Mouse (Mus musculus) neural tube, embryonic 11.5 days (tissue): Measurements from ENCODE around the gene Ptprm. TPM values are rescaled to one million over a fixed set of nuclear protein-coding genes. Genes with fewer than 3 reads are reported as not detected.
"Not testable (repeated sequence)": the region's sequence is repeated elsewhere in the genome, so short reads cannot be mapped to it uniquely, and the experiment has no call there.

Experiments
- ATAC-seq: fragments of 200-750 bp; cut with Nextera tagmentation; 2 replicates; pipeline ENCODE4 v1.8.0; 2017; ENCODE audit warnings: moderate number of reproducible peaks, mild to moderate bottlenecking, moderate TSS enrichment, moderate library complexity; ENCODE audit not compliant: insufficient read depth, low FRiP score, low TSS enrichment
- DNase-seq: peaks from one replicate; pipeline ENCODE4 v3.0.0-alpha.2; 2015; ENCODE audit warnings: low spot score
- H3K27ac ChIP-seq: fragments of 300-500 bp; sonication (generic); 2 replicates; pipeline ENCODE4 v1.5.1; 2014; ENCODE audit warnings: low read depth, mild to moderate bottlenecking, low read length
- H3K27me3 ChIP-seq: fragments of 300-500 bp; sonication (generic); 2 replicates; pipeline ENCODE4 v1.6.1; 2014; ENCODE audit warnings: mild to moderate bottlenecking, low read length, mixed read lengths; ENCODE audit not compliant: control insufficient read depth, insufficient read depth
- H3K36me3 ChIP-seq: fragments of 300-500 bp; sonication (generic); 2 replicates; pipeline ENCODE4 v1.6.1; 2014; ENCODE audit warnings: mild to moderate bottlenecking, low read length, moderate library complexity, mixed read lengths; ENCODE audit not compliant: control insufficient read depth, insufficient read depth
- H3K4me1 ChIP-seq: fragments of 300-500 bp; sonication (generic); 2 replicates; pipeline ENCODE4 v1.6.1; 2014; ENCODE audit warnings: low read length, mixed read lengths; ENCODE audit not compliant: control insufficient read depth, insufficient read depth
- H3K4me2 ChIP-seq: fragments of 300-500 bp; sonication (generic); 2 replicates; pipeline ENCODE4 v1.6.1; 2014; ENCODE audit warnings: low read depth, mild to moderate bottlenecking, moderate library complexity
- H3K4me3 ChIP-seq: fragments of 300-500 bp; sonication (generic); 2 replicates; pipeline ENCODE4 v1.5.1; 2014; ENCODE audit warnings: low read depth, low read length
- H3K9ac ChIP-seq: fragments of 300-500 bp; sonication (generic); 2 replicates; pipeline ENCODE4 v1.6.1; 2014; ENCODE audit warnings: mild to moderate bottlenecking, low read length
- H3K9me3 ChIP-seq: fragments of 300-500 bp; sonication (generic); 2 replicates; pipeline ENCODE4 v1.6.1; 2016; ENCODE audit warnings: low read length; ENCODE audit not compliant: control insufficient read depth
- WGBS: fragments of 180-500 bp; shearing (Covaris S2); extraction: QIAGEN DNeasy Blood & Tissue Kit; methylation state at CpG from one replicate; pipeline ENCODE4 v1.1.7; 2014; 5-methylcytosine and 5-hydroxymethylcytosine counted together
- polyA plus RNA-seq: library from polyadenylated mRNA; unstranded; fragments of >200 nt; fragmentation: Nextera tagmentation; extraction: Ambion mirVana; gene quantifications from 2 replicates; pipeline ENCODE4 v1.2.1, GENCODE M21; 2014

The Ptprm gene
- polyA plus RNA-seq, 1 experiment from 2014 or later: 12.7 TPM

- Histone ChIP-seq H3K9me3 (no peaks in the 10 kb centered on the region), H3K9ac (no peak overlapping the region), H3K4me2 (no peak overlapping the region), H3K36me3 (no peaks in the 10 kb centered on the region), H3K4me1 (no peaks in the 10 kb centered on the region), H3K4me3 (no peak overlapping the region), H3K27ac (no peak overlapping the region), H3K27me3 (no peaks in the 10 kb centered on the region)
- no peak for ATAC-seq
- no peak for DNase-seq
- 83% methylated on average over 4 of the region's 4 CpGs for WGBS
Observed at GRCm38 (mm10) chr17:66871396-66871795, 482.9 kb downstream of the Ptprm start.

- H3K9me3 ChIP-seq: no peaks in the 10 kb centered on the region
- WGBS: 64% methylated on average over 13 of the region's 13 CpGs
- ATAC-seq: peak; percentile 50; the same call in 1 of the 2 replicates
- no peaks in the 10 kb centered on the region for H3K27me3 ChIP-seq
- H3K27ac ChIP-seq: no peak overlapping the region
- no peak overlapping the region for H3K9ac ChIP-seq
- no peak overlapping the region for H3K4me2 ChIP-seq
- no peaks in the 10 kb centered on the region for H3K36me3 ChIP-seq
- H3K4me3 ChIP-seq: no peak overlapping the region
- H3K4me1 ChIP-seq: no peaks in the 10 kb centered on the region
- peak; percentile 30 for DNase-seq
Observed at GRCm38 (mm10) chr17:66869581-66870002, 484.7 kb downstream of the Ptprm start.

- DNase-seq (no peak), ATAC-seq (no peak)
- H3K27me3 ChIP-seq: no peaks in the 10 kb centered on the region
- no peak overlapping the region for H3K9ac ChIP-seq
- no peak overlapping the region for H3K4me2 ChIP-seq
- H3K9me3 ChIP-seq: no peaks in the 10 kb centered on the region
- no peak overlapping the region for H3K4me3 ChIP-seq
- no peaks in the 10 kb centered on the region for H3K4me1 ChIP-seq
- WGBS: 64% methylated on average over 4 of the region's 4 CpGs
- H3K36me3 ChIP-seq: no peaks in the 10 kb centered on the region
- H3K27ac ChIP-seq: no peak overlapping the region
Observed at GRCm38 (mm10) chr17:66864441-66864840, 489.8 kb downstream of the Ptprm start.

GRCm38 (mm10) chr17:66861557-66861956, 492.7 kb downstream of the Ptprm start:
- 50% methylated on average over 2 of the region's 2 CpGs for WGBS
- Histone ChIP-seq H3K27ac (no peak overlapping the region), H3K9me3 (no peaks in the 10 kb centered on the region), H3K9ac (no peak overlapping the region), H3K4me2 (no peak overlapping the region), H3K36me3 (no peaks in the 10 kb centered on the region), H3K4me1 (no peaks in the 10 kb centered on the region), H3K4me3 (no peak overlapping the region), H3K27me3 (no peaks in the 10 kb centered on the region)
- DNase-seq: no peak
- no peak for ATAC-seq

GRCm38 (mm10) chr17:66858757-66859156, 495.5 kb downstream of the Ptprm start:
- H3K9me3 ChIP-seq: no peaks in the 10 kb centered on the region
- H3K27ac ChIP-seq: no peak overlapping the region
- ATAC-seq (no peak), DNase-seq (no peak)
- no peaks in the 10 kb centered on the region for H3K4me1 ChIP-seq
- no peaks in the 10 kb centered on the region for H3K36me3 ChIP-seq
- no peak overlapping the region for H3K4me2 ChIP-seq
- no peak overlapping the region for H3K4me3 ChIP-seq
- no peaks in the 10 kb centered on the region for H3K27me3 ChIP-seq
- no peak overlapping the region for H3K9ac ChIP-seq

- no peak overlapping the region for H3K4me2 ChIP-seq
- H3K27ac ChIP-seq: no peak overlapping the region
- H3K27me3 ChIP-seq: no peaks in the 10 kb centered on the region
- ATAC-seq: no peak
- no peak for DNase-seq
- H3K4me3 ChIP-seq: no peak overlapping the region
- H3K36me3 ChIP-seq: no peaks in the 10 kb centered on the region
- no peaks in the 10 kb centered on the region for H3K4me1 ChIP-seq
- no peaks in the 10 kb centered on the region for H3K9me3 ChIP-seq
- H3K9ac ChIP-seq: no peak overlapping the region
- WGBS: 92% methylated on average over 6 of the region's 6 CpGs
Observed at GRCm38 (mm10) chr17:66852496-66852895, 501.8 kb downstream of the Ptprm start.

GRCm38 (mm10) chr17:66847011-66847410, 507.2 kb downstream of the Ptprm start:
- not testable (repeated sequence) for H3K9ac ChIP-seq, DNase-seq, H3K4me1 ChIP-seq, H3K27ac ChIP-seq, H3K27me3 ChIP-seq, H3K9me3 ChIP-seq, H3K36me3 ChIP-seq, H3K4me3 ChIP-seq, ATAC-seq, H3K4me2 ChIP-seq
- WGBS: 88% methylated on average over 4 of the region's 4 CpGs

GRCm38 (mm10) chr17:66822347-66822746, 531.9 kb downstream of the Ptprm start:
- Histone ChIP-seq H3K27me3 (no peaks in the 10 kb centered on the region), H3K4me3 (no peak overlapping the region), H3K4me1 (no peaks in the 10 kb centered on the region), H3K27ac (no peak overlapping the region), H3K36me3 (no peaks in the 10 kb centered on the region), H3K4me2 (no peak overlapping the region), H3K9ac (no peak overlapping the region), H3K9me3 (no peaks in the 10 kb centered on the region)
- no peak for ATAC-seq
- WGBS: 88% methylated on average over 2 of the region's 2 CpGs
- no peak for DNase-seq

- H3K4me1 ChIP-seq: no peaks in the 10 kb centered on the region
- H3K27ac ChIP-seq: no peak overlapping the region
- no peaks in the 10 kb centered on the region for H3K27me3 ChIP-seq
- ATAC-seq: no peak
- no peak overlapping the region for H3K9ac ChIP-seq
- no peak for DNase-seq
- no peak overlapping the region for H3K4me3 ChIP-seq
- 37% methylated on average over 4 of the region's 4 CpGs for WGBS
- no peak overlapping the region for H3K4me2 ChIP-seq
- no peaks in the 10 kb centered on the region for H3K9me3 ChIP-seq
- H3K36me3 ChIP-seq: no peaks in the 10 kb centered on the region
Observed at GRCm38 (mm10) chr17:66817380-66817779, 536.9 kb downstream of the Ptprm start.
